Mouse (Mus musculus) MEL (cell line): ENCODE results near the gene S100a16. TPM values are rescaled to one million over a fixed set of nuclear protein-coding genes. Genes with fewer than 3 reads are reported as not detected.

Source experiments
- DNase-seq: peaks from one replicate; pipeline ENCODE4 v3.0.0; 2011; ENCODE audit warnings: low read depth, low spot score
- H3K27ac ChIP-seq: 2 replicates; pipeline ENCODE4 v1.5.1; 2012; ENCODE audit warnings: low read depth, mild to moderate bottlenecking, control low read depth, low read length, moderate library complexity; ENCODE audit not compliant: control insufficient read depth
- H3K27me3 ChIP-seq, 2 experiments: fragments of 150-350 bp in 1 of 2; sonication (generic) in 1 of 2; 2 replicates each; pipeline ENCODE4 v1.6.1; 2012; ENCODE audit warnings: low read length in 2 of 2, mild to moderate bottlenecking in 2 of 2, improper control_type of control experiment in 1 of 2, moderate library complexity in 1 of 2; ENCODE audit not compliant: insufficient read depth in 2 of 2, control insufficient read depth in 1 of 2
- H3K36me3 ChIP-seq, 2 experiments: 2 replicates each; pipeline ENCODE4 v1.6.1; 2012 to 2014; ENCODE audit warnings: low read length in 2 of 2, improper control_type of control experiment in 1 of 2, inconsistent platforms in 1 of 2, mild to moderate bottlenecking in 1 of 2; ENCODE audit not compliant: insufficient read depth in 2 of 2, control insufficient read depth in 1 of 2
- H3K4me1 ChIP-seq, 2 experiments: fragments of 150-350 bp in 1 of 2; sonication (generic) in 1 of 2; 2 replicates each; pipeline ENCODE4 v1.6.1; 2012; ENCODE audit warnings: low read length in 2 of 2, improper control_type of control experiment in 1 of 2, mild to moderate bottlenecking in 1 of 2; ENCODE audit not compliant: insufficient read depth in 2 of 2, control insufficient read depth in 1 of 2
- H3K4me3 ChIP-seq, 2 experiments: fragments of 150-350 bp in 1 of 2; sonication (generic) in 1 of 2; 2 replicates each; pipeline ENCODE4 v1.5.1; 2012; ENCODE audit warnings: low read depth in 2 of 2, low read length in 2 of 2, mild to moderate bottlenecking in 2 of 2, moderate library complexity in 2 of 2, control low read depth in 1 of 2, improper control_type of control experiment in 1 of 2; ENCODE audit not compliant: control insufficient read depth in 1 of 2, insufficient read depth in 1 of 2
- H3K79me2 ChIP-seq: 2 replicates; pipeline ENCODE4 v1.6.1; 2012; ENCODE audit warnings: mild to moderate bottlenecking, low read length, moderate library complexity; ENCODE audit not compliant: control insufficient read depth, poor library complexity, insufficient read depth
- H3K9ac ChIP-seq: 2 replicates; pipeline ENCODE4 v1.6.1; 2012; ENCODE audit warnings: low read depth, mild to moderate bottlenecking, control low read depth, low read length, moderate library complexity; ENCODE audit not compliant: control insufficient read depth, poor library complexity, severe bottlenecking
- H3K9me3 ChIP-seq: fragments of 150-350 bp; sonication (generic); replicated peaks from 2 replicates; pipeline ENCODE4 v1.6.1; 2012; ENCODE audit warnings: mild to moderate bottlenecking, low read length, improper control_type of control experiment, moderate library complexity; ENCODE audit not compliant: insufficient read depth
- CTCF ChIP-seq, 3 experiments: IDR thresholded peaks in 2 of 3; conservative IDR thresholded peaks in 1 of 3; 2 replicates each; pipeline ENCODE4 v1.5.1; 2011 to 2012; ENCODE audit warnings: low read length in 3 of 3, low read depth in 2 of 3, mild to moderate bottlenecking in 2 of 3, improper control_type of control experiment in 1 of 3, inconsistent platforms in 1 of 3, mixed read lengths in 1 of 3, moderate library complexity in 1 of 3; ENCODE audit not compliant: control insufficient read depth in 1 of 3, insufficient read depth in 1 of 3, poor library complexity in 1 of 3, severe bottlenecking in 1 of 3
- ELF1 ChIP-seq: IDR thresholded peaks from 2 replicates; pipeline ENCODE4 v1.6.1; 2014; ENCODE audit warnings: low read depth, mild to moderate bottlenecking, inconsistent platforms, low read length, improper control_type of control experiment, moderate library complexity
- GABPA ChIP-seq: IDR thresholded peaks from 2 replicates; pipeline ENCODE4 v1.6.1; 2012; ENCODE audit warnings: low read depth, mild to moderate bottlenecking, inconsistent platforms, low read length, improper control_type of control experiment, moderate library complexity
- GATA1 ChIP-seq: IDR thresholded peaks from 2 replicates; pipeline ENCODE4 v1.6.1; 2011; ENCODE audit warnings: low read depth, low read length, improper control_type of control experiment
- HCFC1 ChIP-seq: IDR thresholded peaks from 2 replicates; pipeline ENCODE4 v1.6.1; 2012; ENCODE audit warnings: low read depth, mild to moderate bottlenecking, inconsistent platforms, low read length, improper control_type of control experiment, moderate library complexity
- MAX ChIP-seq: IDR thresholded peaks from 2 replicates; pipeline ENCODE4 v1.6.1; 2011; ENCODE audit warnings: low read length, improper control_type of control experiment
- MAZ ChIP-seq: IDR thresholded peaks from 2 replicates; pipeline ENCODE4 v1.6.1; 2012; ENCODE audit warnings: low read depth, mild to moderate bottlenecking, inconsistent platforms, low read length, improper control_type of control experiment
- MXI1 ChIP-seq: IDR thresholded peaks from 2 replicates; pipeline ENCODE4 v1.6.1; 2011; ENCODE audit warnings: mild to moderate bottlenecking, low read depth, low read length, improper control_type of control experiment
- MYC ChIP-seq: IDR thresholded peaks from 2 replicates; pipeline ENCODE4 v1.6.1; 2011; ENCODE audit warnings: low read depth, mild to moderate bottlenecking, low read length, improper control_type of control experiment, moderate library complexity
- NELFE ChIP-seq: IDR thresholded peaks from 2 replicates; pipeline ENCODE4 v1.6.1; 2011; ENCODE audit warnings: low read depth, low read length, improper control_type of control experiment
- POLR2A ChIP-seq, 2 experiments: IDR thresholded peaks; 2 replicates each; pipeline ENCODE4 v1.6.1; 2011 to 2012; ENCODE audit warnings: low read length in 2 of 2, mild to moderate bottlenecking in 2 of 2, control low read depth in 1 of 2, improper control_type of control experiment in 1 of 2, low read depth in 1 of 2, moderate library complexity in 1 of 2; ENCODE audit not compliant: control insufficient read depth in 1 of 2, insufficient read depth in 1 of 2, poor library complexity in 1 of 2
- POLR2AphosphoS2 ChIP-seq: IDR thresholded peaks from 2 replicates; pipeline ENCODE4 v1.6.1; 2011; ENCODE audit warnings: low read length, improper control_type of control experiment
- POLR2AphosphoS5 ChIP-seq: IDR thresholded peaks from 2 replicates; pipeline ENCODE4 v1.6.1; 2012; ENCODE audit warnings: low read depth, borderline replicate concordance, mild to moderate bottlenecking, inconsistent platforms, low read length, moderate library complexity, mixed read lengths
- SIN3A ChIP-seq: IDR thresholded peaks from 2 replicates; pipeline ENCODE4 v1.6.1; 2012; ENCODE audit warnings: low read length, improper control_type of control experiment, inconsistent platforms
- TBP ChIP-seq: IDR thresholded peaks from 2 replicates; pipeline ENCODE4 v1.8.0; 2011; ENCODE audit warnings: low read depth, low read length, improper control_type of control experiment
- TCF12 ChIP-seq: IDR thresholded peaks from 2 replicates; pipeline ENCODE4 v1.6.1; 2014; ENCODE audit warnings: low read depth, mild to moderate bottlenecking, inconsistent platforms, low read length, improper control_type of control experiment, moderate library complexity
- UBTF ChIP-seq: IDR thresholded peaks from 2 replicates; pipeline ENCODE4 v1.6.1; 2012; ENCODE audit warnings: low read depth, mild to moderate bottlenecking, inconsistent platforms, low read length, improper control_type of control experiment, moderate library complexity, borderline replicate concordance; ENCODE audit not compliant: insufficient read depth
- USF1 ChIP-seq: IDR thresholded peaks from 2 replicates; pipeline ENCODE4 v1.6.1; 2014; ENCODE audit warnings: low read depth, mild to moderate bottlenecking, inconsistent platforms, low read length, improper control_type of control experiment, moderate library complexity
- USF2 ChIP-seq, 2 experiments: IDR thresholded peaks; 2 replicates each; pipeline ENCODE4 v1.6.1; 2011 to 2012; ENCODE audit warnings: improper control_type of control experiment in 2 of 2, low read length in 2 of 2, borderline replicate concordance in 1 of 2, inconsistent platforms in 1 of 2, low read depth in 1 of 2, mild to moderate bottlenecking in 1 of 2; ENCODE audit not compliant: insufficient read depth in 1 of 2
- ZKSCAN1 ChIP-seq: IDR thresholded peaks from 2 replicates; pipeline ENCODE4 v1.6.1; 2012; ENCODE audit warnings: low read depth, mild to moderate bottlenecking, inconsistent platforms, low read length, improper control_type of control experiment, moderate library complexity
- ZMIZ1 ChIP-seq: IDR thresholded peaks from 2 replicates; pipeline ENCODE4 v1.6.1; 2012; ENCODE audit warnings: low read depth, mild to moderate bottlenecking, inconsistent platforms, low read length, improper control_type of control experiment, moderate library complexity
- polyA plus RNA-seq, 2 experiments: library from polyadenylated mRNA; stranded (reverse) in 1 of 2; unstranded in 1 of 2; fragments of >175 nt in 1 of 2; fragments of >200 nt in 1 of 2; gene quantifications; 2 replicates each; pipeline versions ENCODE4 v1.2.1 to v1.2.4; 2012; ENCODE audit warnings: low replicate concordance in 2 of 2, low read depth in 1 of 2; ENCODE audit not compliant: insufficient read length in 2 of 2, insufficient read depth in 1 of 2, missing spikeins in 1 of 2
- total RNA-seq: library from RNA; depleted of rRNA; stranded (reverse); fragments of 300-350 nt; gene quantifications from 2 replicates; pipeline ENCODE4 v1.2.3, GENCODE M21; 2012

S100a16 gene
- total and polyA plus RNA-seq, 3 experiments = not detected

GRCm38 (mm10) chr3:90513796-90514590, 23.1 kb upstream of the S100a16 start, which contains the start of the genes S100a1 and S100a13:
TSS of gene S100a1 (minus strand) at chr3:90514392.
TSS of gene S100a13 (plus strand) at chr3:90514435.
- H3K27ac ChIP-seq = no peak within 1 kb of the TSS; the same call in 1 of the 2 replicates
- peaks cover 0 to 17% of the 10 kb centered on the region in 2 experiments; a peak in 3 of 4 replicates for H3K4me1 ChIP-seq
- H3K9me3 ChIP-seq = no peaks in the 10 kb centered on the region
- peak within 1 kb of the TSS; percentile 70 for H3K9ac ChIP-seq
- H3K36me3 ChIP-seq = peaks cover 0 to 6% of the 10 kb centered on the region in 2 experiments; a peak in 2 of 4 replicates
- TF ChIP-seq GABPA (no peak), CTCF (IDR thresholded peaks at IDR 0.05 in 2 of 3, conservative IDR thresholded peaks at IDR 0.05 in 1 of 3; ENCODE audit: control insufficient read depth in 1 of 3, insufficient read depth in 1 of 3, low read depth in 2 of 3, low read length in 3 of 3, poor library complexity in 1 of 3, severe bottlenecking in 1 of 3) (peak in 2 of 3 experiments; percentile 9 to 29; a peak in 2 of 6 replicates), ELF1 (0 out of 2 replicates have a peak, but pooled peaks have one; percentile 3)
- peak within 1 kb of the TSS; percentile 64 to 84 for H3K4me3 ChIP-seq
- no peaks in the 10 kb centered on the region for H3K27me3 ChIP-seq
- peaks cover 2% of the 10 kb centered on the region for H3K79me2 ChIP-seq
- DNase-seq = peak; percentile 64

DNA sequence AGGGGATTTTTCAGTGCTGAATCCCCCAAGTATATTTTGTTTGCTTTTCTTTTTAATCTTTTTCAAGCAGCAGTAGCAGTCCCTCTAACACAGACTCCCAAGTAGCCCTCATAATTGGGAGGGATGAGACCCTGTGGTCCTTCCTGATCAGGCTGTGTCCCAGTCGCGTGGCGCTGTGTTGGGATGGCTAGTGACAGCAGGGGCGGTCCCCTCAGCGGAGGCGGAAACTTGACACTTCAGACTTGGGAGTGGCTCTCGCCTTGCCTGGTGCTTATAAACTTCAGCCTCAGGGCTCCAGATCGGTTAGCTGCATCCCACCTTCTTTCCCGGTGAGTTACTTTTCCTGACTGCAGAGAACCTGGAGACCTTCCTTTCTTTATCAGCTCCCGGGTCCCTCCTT, 22.4 kb upstream of the S100a16 start:
- Histone ChIP-seq H3K36me3 (peaks cover 0 to 6% of the 10 kb centered on the region in 2 experiments; a peak in 2 of 4 replicates), H3K79me2 (no peaks in the 10 kb centered on the region; the same call in 1 of the 2 replicates)
- TF ChIP-seq MAX = peak; percentile 64
- TF ChIP-seq ZKSCAN1 = no peak
- peak; percentile 64 for TF ChIP-seq TCF12
- TF ChIP-seq ZMIZ1 = peak; percentile 84
- TF ChIP-seq POLR2A (IDR thresholded peaks at IDR 0.05; ENCODE audit: control insufficient read depth in 1 of 2, insufficient read depth in 1 of 2, low read depth in 1 of 2, low read length in 2 of 2, poor library complexity in 1 of 2) = peak; percentile 54 to 83; a peak in 3 of 4 replicates
- peak; percentile 76 for TF ChIP-seq TBP
- no peak for TF ChIP-seq UBTF
- TF ChIP-seq MAZ = 0 out of 2 replicates have a peak, but pooled peaks have one; percentile 32
- TF ChIP-seq MYC = peak; percentile 86
- peak; percentile 99 for TF ChIP-seq MXI1
- no peak for TF ChIP-seq USF2 (IDR thresholded peaks at IDR 0.05; ENCODE audit: borderline replicate concordance in 1 of 2, insufficient read depth in 1 of 2, low read depth in 1 of 2, low read length in 2 of 2)
- TF ChIP-seq SIN3A = peak; percentile 95
- TF ChIP-seq POLR2AphosphoS2 = peak; percentile 90
- 0 out of 2 replicates have a peak, but pooled peaks have one; percentile 4 for TF ChIP-seq GATA1
- TF ChIP-seq CTCF (IDR thresholded peaks at IDR 0.05 in 2 of 3, conservative IDR thresholded peaks at IDR 0.05 in 1 of 3; ENCODE audit: control insufficient read depth in 1 of 3, insufficient read depth in 1 of 3, low read depth in 2 of 3, low read length in 3 of 3, poor library complexity in 1 of 3, severe bottlenecking in 1 of 3) = 0 out of 6 replicates have a peak, but pooled peaks of 1 of the 3 experiments have one; percentile 0
- TF ChIP-seq HCFC1 = no peak; the same call in 1 of the 2 replicates
- TF ChIP-seq POLR2AphosphoS5 = no peak
- peak; percentile 71 for TF ChIP-seq NELFE
- 0 out of 2 replicates have a peak, but pooled peaks have one; percentile 24 for TF ChIP-seq USF1
- TF ChIP-seq, all 39 proteins: peak for 14
- peaks cover 0 to 17% of the 10 kb centered on the region in 2 experiments; a peak in 3 of 4 replicates for H3K4me1 ChIP-seq
- DNase-seq = peak; percentile 86
- H3K27me3 ChIP-seq = no peaks in the 10 kb centered on the region
- no peaks in the 10 kb centered on the region for H3K9me3 ChIP-seq
- peak overlapping the region; percentile 70 for H3K9ac ChIP-seq
- H3K27ac ChIP-seq = no peak overlapping the region; the same call in 1 of the 2 replicates
- peak overlapping the region; percentile 64 to 84 for H3K4me3 ChIP-seq
